Mouse (Mus musculus): Measurements from ENCODE around the gene Apbb2.

Gene Apbb2

DNA sequence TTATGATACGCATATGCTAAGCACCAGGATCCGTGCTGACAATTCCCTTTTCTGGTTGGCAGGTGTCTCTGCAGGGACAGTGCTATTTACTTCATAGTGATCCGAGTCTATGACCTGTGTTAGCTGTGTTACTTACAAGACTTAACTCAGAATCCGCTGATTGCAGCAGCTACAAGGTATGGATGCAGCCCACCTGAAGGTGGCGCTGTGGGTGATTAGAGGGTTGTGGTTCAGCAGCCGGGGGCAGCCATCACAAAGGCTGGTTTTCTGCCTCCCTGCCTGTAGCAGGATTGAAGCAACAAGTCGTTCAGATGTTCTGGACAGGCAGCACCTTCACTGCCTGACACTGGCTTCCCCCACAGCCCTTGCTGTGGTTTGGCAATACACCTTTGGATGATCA, 280.0 kb downstream of the Apbb2 start:
- peak; percentile 31 for DNase-seq (ENCODE audit: low read depth)

DNA sequence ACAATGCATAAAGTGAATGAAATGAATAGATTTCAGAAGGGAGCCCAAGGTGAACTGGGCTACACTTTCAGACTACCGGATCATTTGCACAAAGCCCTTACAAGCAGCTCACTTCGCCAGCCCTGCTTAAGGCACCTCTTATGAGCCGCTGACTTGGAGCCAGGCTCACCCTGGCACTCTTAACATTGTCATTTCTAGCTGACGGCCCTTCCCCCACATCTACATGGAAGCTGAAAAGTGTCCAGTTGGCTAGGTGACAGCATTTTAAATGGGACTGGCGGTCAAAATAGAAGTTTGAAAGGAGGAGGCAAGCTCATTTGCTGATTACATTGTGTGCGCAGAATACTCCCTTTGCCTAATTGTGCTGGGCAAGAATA, 280.6 kb downstream of the Apbb2 start:
- DNase-seq (ENCODE audit: low read depth), result peak; percentile 7

DNA sequence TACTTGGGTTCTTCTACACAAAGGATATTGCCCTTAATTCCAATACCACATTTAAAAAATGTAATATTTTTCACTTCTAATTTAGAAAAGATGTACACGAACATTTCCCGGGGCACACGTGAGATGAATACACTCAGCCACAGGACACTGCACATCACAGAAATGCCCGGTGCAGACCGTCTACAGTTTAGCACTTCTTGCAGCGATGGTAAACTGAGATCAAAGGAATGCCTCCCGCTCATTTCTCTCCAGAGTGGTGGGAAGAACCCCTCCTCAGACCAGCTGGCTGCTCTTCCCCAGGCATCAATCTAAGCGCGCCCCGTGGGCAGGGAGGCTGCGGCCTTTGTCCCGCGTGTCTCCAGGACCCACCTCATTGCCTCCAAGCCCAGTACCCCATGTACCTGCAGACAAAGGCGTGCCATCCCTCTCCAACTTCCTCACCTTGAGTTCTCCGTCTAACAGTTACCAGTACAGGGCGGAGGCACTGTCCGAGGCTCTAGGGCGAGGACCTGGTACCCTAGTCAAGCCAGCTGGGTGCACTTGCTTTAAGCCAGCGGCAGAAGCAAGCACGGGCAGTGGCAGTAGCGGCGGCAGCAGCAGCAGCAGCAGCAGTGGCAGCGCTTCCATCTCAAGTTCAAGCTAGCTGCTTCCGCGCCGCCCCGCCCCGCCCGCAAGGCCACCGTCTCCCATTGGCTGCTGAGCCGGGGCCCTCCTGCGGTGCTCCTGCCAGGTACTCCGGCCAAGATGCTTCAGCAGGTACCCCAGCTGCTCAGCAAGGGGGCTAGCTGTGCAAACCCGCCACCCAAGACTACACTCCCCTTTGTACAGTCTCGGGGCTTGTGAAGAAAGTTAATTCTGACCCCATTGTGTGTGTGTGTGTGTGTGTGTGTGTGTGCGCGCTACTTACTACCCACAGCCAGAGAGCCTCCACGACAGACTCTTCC, 281.3 kb downstream of the Apbb2 start:
- DNase-seq (ENCODE audit: low read depth), result no peak

DNA sequence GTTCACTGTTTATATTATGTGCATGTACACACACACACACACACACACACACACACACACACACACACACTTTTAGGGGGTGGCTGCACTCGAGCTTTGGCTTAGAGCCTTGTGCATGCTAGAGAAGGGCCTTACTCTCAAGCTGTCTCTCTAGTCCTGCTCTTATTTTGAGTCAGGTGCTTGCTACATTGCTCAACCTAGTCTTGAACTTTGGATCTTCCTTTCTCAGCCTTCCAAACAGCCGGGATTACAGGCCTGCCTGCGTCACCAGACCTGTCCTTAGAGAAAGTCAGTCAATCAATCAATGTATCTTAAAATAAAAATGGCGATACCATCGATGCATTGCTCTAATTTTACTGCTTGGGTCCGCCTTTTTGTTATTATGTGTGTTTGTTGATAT, 287.8 kb downstream of the Apbb2 start:
- no peak for DNase-seq (ENCODE audit: low read depth)

DNA sequence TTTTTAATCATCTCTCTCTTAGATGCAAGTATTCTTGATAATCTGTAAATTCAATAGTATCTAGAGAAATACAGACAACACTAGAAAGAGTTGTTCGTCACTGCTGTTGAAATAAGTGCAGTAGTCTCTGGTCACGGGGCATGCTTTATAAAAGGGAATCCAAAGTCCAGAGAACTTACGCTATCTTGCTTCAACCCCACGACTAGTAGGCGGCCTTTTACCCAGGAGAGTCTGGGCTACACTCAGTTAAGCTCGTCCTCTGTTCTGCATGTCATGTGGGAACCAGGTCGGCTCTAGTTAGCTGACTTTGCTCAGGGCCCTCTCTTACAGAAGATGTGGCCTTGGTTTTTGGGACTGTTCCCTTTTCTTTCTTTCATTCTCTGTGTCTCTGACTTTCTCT, 289.8 kb downstream of the Apbb2 start:
- DNase-seq (ENCODE audit: low read depth), result no peak

DNA sequence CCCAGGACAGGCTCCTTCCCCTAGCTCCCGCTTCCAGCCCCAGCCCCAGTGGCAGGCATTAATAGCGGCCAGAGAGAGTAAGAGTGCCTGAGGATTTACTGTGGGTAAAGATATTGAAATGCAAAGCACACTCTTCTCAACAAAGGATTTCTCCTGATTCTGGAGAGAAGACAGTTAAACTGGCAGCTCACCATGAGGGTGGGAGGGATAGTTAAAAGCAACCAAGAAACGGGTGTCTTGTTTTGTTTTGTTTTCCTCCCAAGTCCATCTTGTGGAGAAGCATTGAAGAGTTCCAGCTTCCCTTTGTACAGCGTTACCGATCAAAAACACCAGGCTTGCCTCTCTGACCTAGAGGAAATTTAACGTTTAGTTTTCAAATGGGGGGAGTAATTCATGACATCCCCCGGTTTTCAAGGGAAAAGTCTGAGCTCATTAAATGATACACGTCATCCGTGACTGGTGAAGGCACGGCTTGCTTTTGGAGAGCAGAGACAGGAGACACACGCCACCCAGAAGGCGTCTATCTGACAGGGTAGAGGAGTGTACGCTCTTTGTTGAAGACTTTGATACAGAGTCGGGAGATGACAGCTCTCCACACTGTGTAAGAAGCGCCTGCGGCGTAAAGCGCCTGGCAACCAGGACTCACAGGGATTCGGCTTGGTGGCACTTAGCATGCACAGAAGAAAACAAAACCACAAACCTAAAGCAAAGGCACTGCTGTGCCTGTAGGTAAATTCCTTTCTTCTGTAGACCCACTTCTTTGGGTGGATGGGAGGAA, 290.4 kb downstream of the Apbb2 start:
- DNase-seq (ENCODE audit: low read depth), result no peak

DNA sequence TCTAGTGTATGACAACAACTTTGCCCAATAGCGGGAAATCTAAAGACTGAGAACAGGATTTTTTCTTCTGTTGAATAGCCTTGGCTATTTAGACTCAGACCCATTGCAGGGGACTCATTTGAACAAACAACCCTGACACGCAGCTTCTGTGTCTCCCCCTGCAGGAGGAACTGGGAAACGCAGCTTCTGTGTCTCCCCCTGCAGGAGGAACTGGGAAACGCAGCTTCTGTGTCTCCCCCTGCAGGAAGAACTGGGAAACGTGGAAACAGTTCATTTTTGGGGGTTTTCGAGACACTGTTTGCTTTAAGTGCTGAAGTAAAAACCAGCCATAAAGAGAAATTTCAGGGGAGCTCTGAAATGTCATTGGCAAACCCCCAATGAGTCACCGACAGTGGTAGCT, 292.2 kb downstream of the Apbb2 start:
- DNase-seq (ENCODE audit: low read depth), result no peak

GRCm38 (mm10) chr5:66323603-66324002, 295.0 kb downstream of the Apbb2 start:
- DNase-seq (ENCODE audit: low read depth), result no peak

DNA sequence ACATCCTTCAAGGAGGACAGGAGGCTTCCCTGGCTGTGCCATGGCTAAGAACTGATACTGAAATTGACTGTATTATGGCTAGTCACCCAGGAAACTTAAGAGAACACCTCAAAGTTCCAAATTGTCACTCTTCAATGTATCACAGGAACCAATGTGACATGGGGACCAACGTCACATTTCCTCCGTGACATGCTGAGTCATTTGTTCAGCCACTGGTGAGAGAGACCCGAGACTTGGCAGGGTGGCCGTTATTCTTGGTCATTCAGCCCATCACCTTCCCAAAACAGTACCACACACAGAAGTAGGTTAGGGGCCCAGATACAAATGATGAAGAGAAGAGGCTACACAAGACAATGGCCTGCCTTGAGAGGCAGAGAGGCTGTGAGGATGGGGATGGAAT, 295.5 kb downstream of the Apbb2 start:
- DNase-seq (ENCODE audit: low read depth), result no peak

GRCm38 (mm10) chr5:66319827-66320404, 298.7 kb downstream of the Apbb2 start:
- no peak for DNase-seq (ENCODE audit: low read depth)

DNA sequence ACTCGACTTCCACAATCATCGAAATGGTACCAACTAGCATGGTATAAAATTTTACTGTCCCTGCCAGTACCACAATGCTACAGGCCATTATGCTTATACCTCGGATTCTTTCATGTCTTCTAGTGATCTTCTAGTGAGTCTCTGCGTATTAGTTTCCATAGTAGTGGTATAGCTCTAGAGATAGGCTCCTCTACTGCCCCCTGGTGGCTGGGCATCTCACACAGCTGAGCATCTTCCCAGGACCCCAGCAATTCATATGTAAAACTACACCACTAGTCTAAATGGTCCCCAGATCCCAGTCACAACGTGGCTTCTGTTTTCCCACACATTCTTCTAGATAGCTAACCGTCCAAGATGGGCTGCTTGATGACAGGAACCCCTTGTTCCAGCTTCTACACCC, 299.2 kb downstream of the Apbb2 start:
- peak; percentile 68 for DNase-seq (ENCODE audit: low read depth)

- no peak for DNase-seq (ENCODE audit: low read depth)
Observed at GRCm38 (mm10) chr5:66315791-66316190, 302.8 kb downstream of the Apbb2 start.

GRCm38 (mm10) chr5:66310806-66311205, 307.8 kb downstream of the Apbb2 start:
- no peak for DNase-seq (ENCODE audit: low read depth)

GRCm38 (mm10) chr5:66310328-66310727, 308.3 kb downstream of the Apbb2 start:
- DNase-seq (ENCODE audit: low read depth), result no peak

DNA sequence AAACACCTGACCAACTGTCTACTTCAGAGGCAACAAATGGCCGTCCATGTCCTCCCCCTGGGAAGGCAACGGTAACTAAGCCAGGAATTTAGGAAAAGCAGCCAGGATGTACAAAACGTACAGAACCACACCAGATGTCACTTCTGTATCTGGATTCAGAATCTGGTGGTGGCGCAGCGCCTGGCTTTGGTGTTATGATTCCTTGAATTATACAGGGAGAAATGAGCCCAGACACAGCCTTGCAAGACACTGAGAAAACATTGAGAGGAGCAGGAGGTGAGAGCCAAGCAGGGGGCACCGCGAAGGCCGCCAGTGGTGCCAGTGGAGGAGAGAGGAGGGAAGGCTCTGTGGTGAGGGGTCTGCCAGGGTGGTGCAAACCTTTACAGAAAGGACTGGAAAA, 313.1 kb downstream of the Apbb2 start:
- no peak for DNase-seq (ENCODE audit: low read depth)

- DNase-seq (ENCODE audit: low read depth), result no peak
Observed at GRCm38 (mm10) chr5:66304300-66305067, 314.1 kb downstream of the Apbb2 start.

DNA sequence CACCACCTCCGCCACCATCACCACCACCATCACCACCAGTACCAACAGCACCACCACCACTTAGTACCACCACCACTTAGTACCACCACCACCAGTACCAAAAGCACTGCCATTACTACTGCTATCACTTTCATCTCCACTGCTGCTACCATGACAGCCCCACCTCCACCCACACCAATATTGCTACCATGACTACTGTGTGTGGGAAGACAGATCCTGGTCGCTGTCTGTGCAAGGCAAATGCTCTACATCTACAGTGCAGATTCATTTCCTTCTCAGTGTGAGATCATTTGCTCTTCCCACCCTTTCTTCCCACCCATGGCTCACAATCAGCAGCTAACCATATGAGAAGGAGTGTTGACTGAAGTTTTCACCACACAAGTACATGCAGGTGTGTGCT, 315.7 kb downstream of the Apbb2 start:
- no peak for DNase-seq (ENCODE audit: low read depth)

DNA sequence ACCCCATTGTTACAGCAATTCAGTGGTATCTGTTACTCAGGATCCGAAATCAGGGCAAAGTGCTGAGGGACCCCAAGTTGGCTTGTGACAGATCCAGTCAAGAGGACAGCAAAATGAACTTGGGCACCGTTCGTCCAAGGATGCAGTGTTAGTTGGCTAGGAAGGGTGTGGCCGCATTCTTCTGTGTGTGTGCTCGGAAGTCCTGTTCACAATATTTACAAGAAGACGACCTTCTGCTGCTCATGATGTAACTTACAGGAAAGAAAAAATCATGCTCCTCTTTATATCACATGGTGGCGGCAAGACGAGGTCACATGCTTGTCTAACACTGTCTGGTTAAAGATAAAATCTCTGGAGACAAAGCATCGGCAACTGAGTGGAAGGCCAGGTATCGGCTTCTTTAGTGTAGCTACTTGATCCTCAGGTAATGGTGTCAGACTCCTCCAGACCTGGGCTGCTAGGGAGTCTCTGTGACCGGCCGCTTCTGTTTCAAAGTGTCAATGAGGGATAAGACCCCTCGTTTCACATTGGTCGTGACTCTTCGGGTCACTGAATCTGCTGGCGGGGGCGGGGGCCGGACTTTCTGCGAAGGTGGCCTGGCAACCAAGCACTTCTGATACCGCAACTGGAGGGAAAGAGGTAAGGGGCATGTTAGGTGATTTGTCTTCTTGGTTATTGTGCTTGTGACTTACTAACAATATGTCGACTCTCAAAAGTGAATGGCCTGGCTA, 316.3 kb downstream of the Apbb2 start:
- DNase-seq (ENCODE audit: low read depth), result no peak

DNA sequence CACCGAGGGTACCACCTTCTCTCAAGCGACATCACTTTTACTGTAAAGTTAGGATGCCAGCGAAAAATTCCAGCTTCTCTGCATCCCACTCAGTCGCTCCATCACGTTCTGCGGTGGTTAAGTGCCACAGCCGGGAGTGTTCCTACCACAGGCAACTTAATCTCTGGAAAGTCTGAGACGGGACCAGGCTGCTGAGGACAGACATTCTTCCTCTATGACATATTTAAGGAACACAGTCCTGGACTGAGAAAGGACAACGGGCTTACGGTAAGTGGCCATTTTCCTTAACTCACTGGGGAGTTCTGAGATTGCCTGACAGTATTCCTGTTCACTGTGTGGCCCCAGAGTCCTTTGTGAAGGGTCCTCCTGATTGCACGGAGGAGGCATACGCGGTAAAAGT, 318.0 kb downstream of the Apbb2 start:
- DNase-seq (ENCODE audit: low read depth), result no peak

DNA sequence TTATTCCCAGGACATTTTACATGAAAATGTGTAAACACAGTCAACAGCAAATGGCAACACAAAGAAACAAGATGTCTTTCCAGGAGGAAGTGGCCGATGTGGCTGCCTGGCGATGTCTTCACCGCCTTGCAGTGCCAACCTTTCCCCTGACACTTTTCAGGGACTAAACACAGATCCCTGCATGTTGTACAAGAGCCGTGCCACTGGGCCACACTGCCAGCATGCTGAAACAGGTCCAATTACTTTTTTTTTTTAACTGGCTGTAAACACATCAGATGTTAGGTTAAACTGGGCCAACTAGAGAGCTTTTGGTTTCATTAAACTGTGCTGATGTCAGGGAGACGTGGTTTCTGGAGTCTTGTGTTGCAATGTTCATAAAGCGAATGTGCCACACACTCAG, 319.7 kb downstream of the Apbb2 start:
- DNase-seq (ENCODE audit: low read depth), result peak; percentile 14

DNA sequence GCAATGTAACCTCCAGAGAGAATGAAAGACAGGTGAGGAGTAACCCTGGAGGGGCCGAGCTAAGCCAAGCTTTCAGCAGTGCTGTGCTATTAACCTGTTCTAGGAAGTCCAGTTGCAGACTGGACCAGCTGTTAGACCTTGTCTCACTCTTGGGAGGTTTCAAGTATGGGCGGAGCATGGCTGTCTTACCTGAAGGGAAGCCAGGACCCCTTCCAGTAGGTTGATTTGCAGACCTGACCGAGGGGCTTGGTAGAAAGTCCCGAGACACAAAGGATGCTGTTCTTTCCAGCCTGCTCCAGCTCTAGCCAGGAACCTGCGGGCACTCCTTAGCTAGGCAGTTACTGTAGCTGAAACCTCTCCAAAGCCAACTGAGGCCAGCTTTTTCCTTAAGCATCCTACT, 322.5 kb downstream of the Apbb2 start:
- DNase-seq (ENCODE audit: low read depth), result no peak
